Mouse (Mus musculus) megakaryocyte, embryonic 14.5 days (primary cell): Measurements from ENCODE around the gene Slit2. TPM values are rescaled to one million over a fixed set of nuclear protein-coding genes. Genes with fewer than 3 reads are reported as not detected.

Experiments used
- H3K27me3 ChIP-seq: replicated peaks from 2 replicates; pipeline ENCODE3; 2012; ENCODE audit warnings: inconsistent platforms
- H3K36me3 ChIP-seq: replicated peaks from 2 replicates; pipeline ENCODE3; 2012; ENCODE audit warnings: low read length, inconsistent platforms, mixed read lengths
- H3K4me1 ChIP-seq: 2 replicates; pipeline ENCODE4 v1.6.1; 2012; ENCODE audit warnings: inconsistent platforms
- H3K4me3 ChIP-seq: replicated peaks from 2 replicates; pipeline ENCODE3; 2012; ENCODE audit warnings: moderate library complexity, mild to moderate bottlenecking, inconsistent platforms
- H3K9me3 ChIP-seq: 2 replicates; pipeline ENCODE4 v1.6.1; 2012; ENCODE audit warnings: inconsistent platforms
- FLI1 ChIP-seq: IDR thresholded peaks from 2 replicates; pipeline ENCODE4 v1.6.1; 2012; ENCODE audit warnings: low read length, inconsistent platforms, mixed read lengths
- GATA1 ChIP-seq: IDR thresholded peaks from 3 replicates; pipeline ENCODE4 v1.6.1; 2012; ENCODE audit warnings: mixed read lengths, low read length, inconsistent platforms, borderline replicate concordance
- polyA plus RNA-seq: library from polyadenylated mRNA; stranded (reverse); fragments of >175 nt; gene quantifications from 2 replicates; pipeline ENCODE4 v1.2.3, GENCODE M21; 2012; ENCODE audit warnings: low replicate concordance; ENCODE audit not compliant: insufficient read depth

The Slit2 gene
- 0.02 TPM in 1 of 2 replicates, not detected in the other for polyA plus RNA-seq

DNA sequence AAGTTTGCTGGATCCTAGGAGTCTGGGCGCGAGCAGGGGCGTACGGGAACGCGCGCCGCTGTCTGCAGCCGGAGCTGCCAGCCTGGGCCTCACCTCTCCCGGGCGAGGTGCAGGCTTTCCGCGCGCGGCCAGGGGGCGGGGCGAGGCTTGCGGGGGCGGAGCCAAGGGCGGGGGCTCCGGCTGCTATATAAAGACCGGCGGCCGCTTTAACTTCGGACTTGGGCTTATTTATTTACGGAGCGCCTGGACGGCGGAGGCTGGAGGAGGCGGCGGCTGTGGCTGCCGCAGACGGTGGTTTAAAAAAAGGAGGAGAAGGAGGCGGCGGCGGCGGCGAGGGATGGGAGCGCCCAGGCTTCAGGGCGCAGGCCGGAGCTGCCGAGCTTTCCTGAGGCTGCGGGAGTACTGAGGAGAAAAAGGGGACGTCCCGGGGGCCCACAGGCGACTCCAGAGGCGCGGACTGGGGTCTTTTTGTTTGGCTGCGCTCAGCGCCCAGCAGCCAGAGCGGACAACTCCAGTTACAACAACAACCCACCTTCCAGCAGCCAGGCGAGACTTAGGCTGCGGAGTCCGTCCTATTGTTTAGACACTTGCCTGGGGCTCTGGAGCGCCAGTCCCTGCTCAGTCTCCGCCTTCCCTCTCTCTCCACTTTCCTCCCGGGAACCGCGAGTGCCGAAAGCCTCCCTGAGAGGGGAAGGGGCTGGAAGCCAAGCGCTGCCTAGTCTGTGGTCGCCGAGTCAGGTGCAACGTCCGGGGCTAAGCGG is at the start of gene Slit2:
Slit2 (plus strand) TSS at position 198 of the 761 bp plus-strand sequence.
- Histone ChIP-seq H3K9me3 (no peaks in the 10 kb centered on the region), H3K27me3 (peaks cover 40% of the 10 kb centered on the region), H3K4me3 (peak within 1 kb of the TSS; percentile 93), H3K36me3 (no peaks in the 10 kb centered on the region), H3K4me1 (peaks cover 40% of the 10 kb centered on the region)
- TF ChIP-seq GATA1 (no peak), FLI1 (no peak)

DNA sequence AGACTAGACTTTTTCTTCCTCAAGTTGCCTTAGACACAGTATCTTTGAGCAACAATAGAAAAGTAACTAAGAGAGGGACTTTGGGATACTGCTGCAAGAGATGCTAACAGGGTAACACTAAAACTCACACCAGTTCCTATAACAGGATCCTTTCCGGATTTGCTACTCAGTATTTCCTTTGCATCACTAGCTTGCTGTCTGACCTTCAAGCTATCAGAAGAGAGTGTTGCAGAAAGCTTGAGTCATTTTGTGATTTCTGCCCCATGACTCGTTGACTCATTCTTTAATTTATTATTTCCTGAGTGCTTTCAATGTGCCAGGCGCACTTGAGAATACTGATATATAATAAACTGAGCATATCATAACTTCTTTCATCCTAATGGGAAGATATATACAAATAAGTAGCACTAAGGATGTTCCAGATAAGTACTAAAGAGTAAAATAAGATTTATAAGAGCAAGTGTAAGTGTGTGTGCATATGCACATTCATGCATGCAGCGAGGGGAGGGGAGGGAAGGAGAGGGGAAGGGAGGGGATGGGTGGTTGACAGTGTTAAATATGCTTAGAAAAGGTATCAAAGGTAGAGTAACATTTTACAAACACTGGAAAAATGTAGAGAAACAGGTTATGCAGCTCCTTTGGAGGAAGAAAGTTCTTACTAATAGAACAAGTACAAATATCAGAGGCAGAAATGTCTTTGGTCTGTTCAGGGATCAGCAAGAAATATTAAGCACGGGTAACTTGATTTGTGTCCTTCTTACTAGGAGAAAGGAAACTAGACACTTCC is 44.2 kb upstream of the Slit2 start:
- H3K27me3 ChIP-seq = no peaks in the 10 kb centered on the region
- TF ChIP-seq FLI1 = no peak
- no peaks in the 10 kb centered on the region for H3K36me3 ChIP-seq

DNA sequence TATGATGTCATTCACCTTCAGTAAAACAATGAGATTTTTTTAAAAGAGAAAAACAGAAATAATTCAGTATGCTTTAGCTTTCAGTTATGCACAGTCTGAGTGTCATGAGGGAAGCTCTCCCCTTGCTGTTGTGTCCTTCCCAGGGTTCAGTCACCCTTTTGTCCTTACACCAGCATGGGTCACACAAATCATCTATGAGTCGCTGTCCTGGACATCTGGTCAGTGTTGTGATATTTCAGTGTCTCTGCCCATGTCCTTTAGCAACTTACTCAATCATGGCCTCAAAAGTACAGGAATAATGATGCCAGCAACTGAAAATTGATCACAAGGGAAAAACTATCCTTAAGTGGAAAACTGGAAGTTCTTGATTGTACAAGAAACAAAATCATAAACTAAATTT is 26.5 kb upstream of the Slit2 start:
- no peaks in the 10 kb centered on the region for H3K36me3 ChIP-seq
- H3K4me1 ChIP-seq = no peaks in the 10 kb centered on the region
- no peak overlapping the region for H3K4me3 ChIP-seq
- no peaks in the 10 kb centered on the region for H3K27me3 ChIP-seq
- TF ChIP-seq FLI1 = no peak
- no peak for TF ChIP-seq GATA1
- no peaks in the 10 kb centered on the region for H3K9me3 ChIP-seq

More for the DNA sequence above, 44.2 kb upstream of the Slit2 start:
- Histone ChIP-seq H3K4me1 (no peaks in the 10 kb centered on the region), H3K9me3 (no peaks in the 10 kb centered on the region), H3K4me3 (no peak overlapping the region)

DNA sequence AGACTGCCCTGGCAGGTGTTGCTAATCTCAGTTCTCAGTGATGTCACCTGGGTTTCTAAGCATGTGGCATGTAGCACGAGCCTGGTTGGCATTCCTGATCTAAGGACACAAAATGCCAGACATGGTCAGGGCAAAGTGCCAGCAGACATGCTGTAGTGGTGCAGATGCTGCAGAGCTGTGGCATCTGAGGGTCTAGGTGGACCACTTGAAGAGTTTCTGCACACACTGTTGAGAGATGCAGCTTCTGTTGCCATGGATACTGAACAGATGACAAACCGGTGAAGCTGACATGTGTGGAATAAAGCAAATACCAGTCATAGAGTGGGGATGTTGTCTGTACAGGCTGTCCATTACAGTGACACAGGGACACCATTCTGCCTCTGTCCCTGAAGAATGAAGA is 7.1 kb upstream of the Slit2 start:
- Histone ChIP-seq H3K4me3 (no peak overlapping the region), H3K36me3 (no peaks in the 10 kb centered on the region), H3K4me1 (peaks cover 3% of the 10 kb centered on the region; the same call in 1 of the 2 replicates), H3K27me3 (no peaks in the 10 kb centered on the region), H3K9me3 (no peaks in the 10 kb centered on the region)
- TF ChIP-seq FLI1 (no peak), GATA1 (no peak)

DNA sequence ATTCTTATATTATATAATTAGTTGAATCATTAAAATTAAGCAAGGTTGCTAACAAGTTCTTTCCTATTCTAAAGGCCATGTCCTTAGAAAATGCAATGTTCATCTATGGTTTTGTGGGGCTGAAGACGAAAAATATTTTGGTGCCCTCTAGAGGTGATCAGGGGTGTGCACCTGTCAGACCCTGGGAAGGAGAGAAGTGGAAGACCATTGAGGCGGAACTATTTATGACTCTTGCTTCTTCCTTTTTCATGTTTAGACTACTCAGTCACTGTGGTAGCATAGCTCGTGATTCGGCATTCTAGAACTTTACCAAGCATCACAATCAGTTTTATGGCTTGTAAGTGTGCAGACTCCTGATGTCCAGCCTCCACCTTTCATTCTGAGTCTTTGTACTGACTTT is 3.6 kb upstream of the Slit2 start:
- no peak for TF ChIP-seq FLI1
- no peak for TF ChIP-seq GATA1
- H3K27me3 ChIP-seq = peaks cover 15% of the 10 kb centered on the region
- H3K4me1 ChIP-seq = peaks cover 19% of the 10 kb centered on the region
- no peak overlapping the region for H3K4me3 ChIP-seq
- H3K9me3 ChIP-seq = no peaks in the 10 kb centered on the region
- H3K36me3 ChIP-seq = no peaks in the 10 kb centered on the region

DNA sequence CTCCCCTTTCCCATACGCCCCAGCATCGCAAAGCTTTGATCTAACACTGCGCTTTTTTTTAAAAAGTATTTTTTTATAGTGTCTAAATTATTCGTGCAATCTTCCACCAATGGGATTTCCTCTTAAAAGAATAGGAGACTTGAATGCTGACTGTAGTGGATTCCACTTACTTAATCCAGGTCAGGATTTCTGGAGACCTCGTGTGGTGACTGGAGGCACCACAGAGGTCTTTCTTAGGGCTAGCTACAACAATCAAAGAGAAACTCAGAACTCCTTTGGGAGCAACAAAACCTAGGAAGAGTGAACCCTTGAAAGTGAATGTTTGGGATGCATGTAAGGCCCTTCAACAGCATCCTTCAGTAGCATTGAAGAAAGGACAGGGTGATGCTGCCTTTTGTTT is 2.5 kb upstream of the Slit2 start:
- no peaks in the 10 kb centered on the region for H3K36me3 ChIP-seq
- H3K9me3 ChIP-seq = no peaks in the 10 kb centered on the region
- H3K4me3 ChIP-seq = no peak overlapping the region
- H3K27me3 ChIP-seq = peaks cover 25% of the 10 kb centered on the region
- H3K4me1 ChIP-seq = peaks cover 30% of the 10 kb centered on the region
- no peak for TF ChIP-seq FLI1
- no peak for TF ChIP-seq GATA1

DNA sequence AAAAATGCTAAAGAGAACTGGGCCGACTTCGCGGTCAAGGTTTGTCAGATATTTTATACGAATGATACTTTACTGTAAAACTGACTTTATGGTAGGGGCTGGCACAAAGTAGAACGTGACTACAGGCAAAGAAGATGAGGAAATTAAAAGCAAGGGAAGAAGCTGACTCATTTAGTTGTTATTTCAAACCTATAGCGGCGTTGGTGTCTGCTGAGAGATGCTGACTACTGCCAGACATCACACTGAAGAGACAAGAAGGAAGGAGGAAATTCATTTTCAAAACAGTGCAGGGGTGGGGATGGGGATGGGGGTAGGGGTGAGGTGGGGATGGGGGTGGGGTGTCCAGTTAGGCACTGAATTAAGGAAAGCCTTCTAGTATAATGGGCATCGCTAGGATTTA is 987 bp upstream of the Slit2 start:
- Histone ChIP-seq H3K4me1 (peaks cover 40% of the 10 kb centered on the region), H3K4me3 (peak overlapping the region; percentile 93)
- no peak for TF ChIP-seq GATA1

DNA sequence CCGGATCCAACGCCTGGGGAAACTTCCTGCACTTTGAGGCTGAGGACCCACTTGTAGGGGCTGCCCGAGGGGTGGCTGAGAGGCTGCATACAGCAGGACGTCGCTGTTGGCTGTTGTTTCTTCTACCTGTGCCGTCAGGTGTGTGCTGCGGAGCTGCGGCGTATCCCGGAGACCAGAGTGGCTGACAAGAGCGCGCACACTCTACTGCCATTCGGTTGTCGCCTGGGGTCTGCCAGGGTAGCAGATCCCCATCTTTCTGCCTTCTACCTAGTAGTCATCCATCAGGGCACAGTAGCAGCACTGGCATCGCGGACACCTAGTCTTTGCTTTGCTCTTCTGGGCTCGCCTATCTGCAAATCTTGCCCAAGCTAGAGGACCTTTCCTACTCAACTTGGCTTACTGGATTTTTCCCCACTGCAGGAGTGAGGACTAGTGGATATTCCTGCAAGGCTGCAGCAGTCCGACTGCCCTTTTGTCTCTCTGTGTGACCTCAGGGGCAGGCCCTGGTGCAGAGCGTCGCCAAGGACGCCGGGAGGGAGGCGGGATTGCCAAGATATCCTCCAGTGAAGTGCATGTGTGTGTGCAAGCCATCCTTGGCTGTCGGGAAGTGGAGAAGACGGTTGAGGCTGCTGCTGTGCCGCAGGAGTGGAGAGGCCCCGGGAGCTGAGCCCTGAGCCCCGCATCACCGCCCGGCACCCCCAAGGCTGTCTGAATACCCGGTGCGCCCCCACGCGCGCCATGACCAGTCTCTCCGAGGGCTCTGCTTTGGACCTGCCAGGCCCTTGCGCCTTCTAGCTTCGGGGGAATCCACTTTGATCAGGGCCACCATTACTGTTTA is 1.0 kb downstream of the Slit2 start:
- no peaks in the 10 kb centered on the region for H3K36me3 ChIP-seq
- TF ChIP-seq FLI1 = no peak
- no peak for TF ChIP-seq GATA1
- peak overlapping the region; percentile 93 for H3K4me3 ChIP-seq
- H3K27me3 ChIP-seq = peaks cover 42% of the 10 kb centered on the region
- peaks cover 42% of the 10 kb centered on the region for H3K4me1 ChIP-seq
- H3K9me3 ChIP-seq = no peaks in the 10 kb centered on the region

More for the DNA sequence above, 987 bp upstream of the Slit2 start:
- Histone ChIP-seq H3K9me3 (no peaks in the 10 kb centered on the region), H3K27me3 (peaks cover 40% of the 10 kb centered on the region), H3K36me3 (no peaks in the 10 kb centered on the region)

DNA sequence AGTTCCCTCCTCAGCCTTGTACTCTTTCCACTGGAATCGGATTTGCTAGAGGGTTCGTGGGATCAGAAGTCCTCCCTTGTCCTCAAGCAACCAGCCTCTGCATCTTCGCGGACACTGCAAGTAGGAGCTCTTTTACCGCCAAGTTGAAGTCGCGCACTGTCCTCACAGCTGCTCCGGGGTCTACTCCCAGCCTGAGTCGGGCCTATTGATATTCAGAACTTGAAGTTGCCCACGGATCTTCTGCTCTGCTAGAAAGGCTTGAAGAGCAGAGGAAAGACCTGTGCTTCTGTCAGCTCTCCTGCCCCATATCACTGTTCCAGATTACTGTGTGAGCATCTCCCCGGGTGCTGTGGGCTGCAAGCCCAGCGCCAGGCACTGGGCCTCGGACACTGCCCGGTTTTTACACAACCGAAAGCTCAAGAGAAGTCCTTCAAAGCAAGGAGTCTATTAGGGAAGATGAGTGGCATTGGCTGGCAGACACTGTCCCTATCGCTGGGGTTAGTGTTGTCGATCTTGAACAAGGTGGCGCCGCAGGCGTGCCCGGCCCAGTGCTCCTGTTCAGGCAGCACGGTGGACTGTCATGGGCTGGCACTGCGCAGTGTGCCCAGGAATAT is 1.8 kb downstream of the Slit2 start:
- peak overlapping the region; percentile 93 for H3K4me3 ChIP-seq
- H3K36me3 ChIP-seq = no peaks in the 10 kb centered on the region
- no peaks in the 10 kb centered on the region for H3K9me3 ChIP-seq
- H3K27me3 ChIP-seq = peaks cover 42% of the 10 kb centered on the region
- peaks cover 40% of the 10 kb centered on the region for H3K4me1 ChIP-seq
- no peak for TF ChIP-seq FLI1
